Mouse (Mus musculus): ENCODE data around the gene Trf.

The Trf gene

GRCm38 (mm10) chr9:103230151-103230951, at the start of gene Trf, which contains the start of gene Gm20425:
Gene Trf, minus strand, starts transcription at chr9:103230444.
Gene Gm20425, minus strand, starts transcription at chr9:103230307.
- in situ Hi-C loops (cut with MboI; ENCODE audit: unreplicated experiment in 2 of 2) = loop anchor here in 1 of 2 experiments (10.0 kb wide), 1 partner anchor 54 kb away; no protein-coding TSS in a partner anchor

GRCm38 (mm10) chr9:103276876-103277275, 46.6 kb upstream of the Trf start:
- in situ Hi-C loops (cut with MboI; ENCODE audit: unreplicated experiment in 2 of 2) = loop anchor here in 1 of 2 experiments (25.0 kb wide), 1 partner anchor 390 kb away; no protein-coding TSS in a partner anchor

GRCm38 (mm10) chr9:103275676-103276075, 45.4 kb upstream of the Trf start:
- in situ Hi-C loops (cut with MboI; ENCODE audit: unreplicated experiment in 2 of 2) = loop anchor here in 1 of 2 experiments (25.0 kb wide), 1 partner anchor 388 kb away; no protein-coding TSS in a partner anchor

- in situ Hi-C loops (cut with MboI; ENCODE audit: unreplicated experiment in 2 of 2) = loop anchor here in 1 of 2 experiments (25.0 kb wide), 1 partner anchor 388 kb away; no protein-coding TSS in a partner anchor
Observed at GRCm38 (mm10) chr9:103274819-103275218, 44.6 kb upstream of the Trf start.

GRCm38 (mm10) chr9:103271104-103271503, 40.9 kb upstream of the Trf start:
- in situ Hi-C loops (cut with MboI; ENCODE audit: unreplicated experiment in 2 of 2) = no loop called here

- in situ Hi-C loops (cut with MboI; ENCODE audit: unreplicated experiment in 2 of 2) = no loop called here
Observed at GRCm38 (mm10) chr9:103265778-103266177, 35.5 kb upstream of the Trf start.

GRCm38 (mm10) chr9:103252906-103253305, 22.7 kb upstream of the Trf start:
- in situ Hi-C loops (cut with MboI; ENCODE audit: unreplicated experiment in 2 of 2) = no loop called here

GRCm38 (mm10) chr9:103248618-103249017, 18.4 kb upstream of the Trf start:
- in situ Hi-C loops (cut with MboI; ENCODE audit: unreplicated experiment in 2 of 2) = no loop called here

GRCm38 (mm10) chr9:103246526-103247168, 16.4 kb upstream of the Trf start:
- in situ Hi-C loops (cut with MboI; ENCODE audit: unreplicated experiment in 2 of 2) = no loop called here

GRCm38 (mm10) chr9:103243640-103244039, 13.4 kb upstream of the Trf start:
- in situ Hi-C loops (cut with MboI; ENCODE audit: unreplicated experiment in 2 of 2) = no loop called here

- in situ Hi-C loops (cut with MboI; ENCODE audit: unreplicated experiment in 2 of 2) = no loop called here
Observed at GRCm38 (mm10) chr9:103241206-103241605, 11.0 kb upstream of the Trf start.

- in situ Hi-C loops (cut with MboI; ENCODE audit: unreplicated experiment in 2 of 2) = loop anchor here in 1 of 2 experiments (10.0 kb wide), 1 partner anchor 45 kb away; no protein-coding TSS in a partner anchor
Observed at GRCm38 (mm10) chr9:103239471-103239870, 9.2 kb upstream of the Trf start.

GRCm38 (mm10) chr9:103234565-103235165, 4.4 kb upstream of the Trf start:
- in situ Hi-C loops (cut with MboI; ENCODE audit: unreplicated experiment in 2 of 2) = loop anchor here in 1 of 2 experiments (10.0 kb wide), 1 partner anchor 50 kb away; no protein-coding TSS in a partner anchor

- in situ Hi-C loops (cut with MboI; ENCODE audit: unreplicated experiment in 2 of 2) = loop anchor here in 1 of 2 experiments (10.0 kb wide), 1 partner anchor 51 kb away; no protein-coding TSS in a partner anchor
Observed at GRCm38 (mm10) chr9:103234059-103234458, 3.8 kb upstream of the Trf start.

- in situ Hi-C loops (cut with MboI; ENCODE audit: unreplicated experiment in 2 of 2) = loop anchor here in 1 of 2 experiments (10.0 kb wide), 1 partner anchor 52 kb away; no protein-coding TSS in a partner anchor
Observed at GRCm38 (mm10) chr9:103233006-103233395, 2.8 kb upstream of the Trf start.

GRCm38 (mm10) chr9:103232232-103233005, 2.2 kb upstream of the Trf start:
- in situ Hi-C loops (cut with MboI; ENCODE audit: unreplicated experiment in 2 of 2) = loop anchor here in 1 of 2 experiments (10.0 kb wide), 1 partner anchor 52 kb away; no protein-coding TSS in a partner anchor

GRCm38 (mm10) chr9:103229037-103229867, 992 bp downstream of the Trf start:
- in situ Hi-C loops (cut with MboI; ENCODE audit: unreplicated experiment in 2 of 2) = loop anchor here (5.0 to 10.0 kb wide), 6 partner anchors 63 to 768 kb away; partner anchors contain the start of gene Bfsp2 (in 1 of the 2)

- in situ Hi-C loops (cut with MboI; ENCODE audit: unreplicated experiment in 2 of 2) = loop anchor here (5.0 to 10.0 kb wide), 6 partner anchors 64 to 769 kb away; partner anchors contain the start of gene Bfsp2 (in 1 of the 2)
Observed at GRCm38 (mm10) chr9:103228370-103229003, 1.8 kb downstream of the Trf start.
